Mouse (Mus musculus): ENCODE measurements around the gene Tax1bp1.

The Tax1bp1 gene

DNA sequence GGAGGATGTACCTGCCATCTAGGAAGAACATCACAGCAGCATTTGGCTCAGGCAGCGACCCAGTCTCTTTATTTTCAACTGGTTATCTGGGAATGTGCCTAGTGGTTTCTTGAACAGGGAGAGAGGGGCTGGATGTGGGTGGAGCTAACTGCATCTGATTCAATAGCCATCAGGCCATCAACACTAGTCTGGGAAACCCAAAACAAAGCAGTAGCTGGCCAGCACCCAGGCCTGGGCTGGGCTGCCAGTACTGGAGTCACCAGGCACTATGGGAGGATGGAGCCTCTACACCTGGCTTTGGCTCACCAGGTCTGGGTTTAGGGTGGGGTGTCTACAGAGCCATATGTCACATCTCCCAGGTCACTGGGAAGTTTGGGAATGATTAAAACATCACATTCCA lies 83.2 kb downstream of the Tax1bp1 start:
- no peak for DNase-seq (ENCODE audit: low spot score)

DNA sequence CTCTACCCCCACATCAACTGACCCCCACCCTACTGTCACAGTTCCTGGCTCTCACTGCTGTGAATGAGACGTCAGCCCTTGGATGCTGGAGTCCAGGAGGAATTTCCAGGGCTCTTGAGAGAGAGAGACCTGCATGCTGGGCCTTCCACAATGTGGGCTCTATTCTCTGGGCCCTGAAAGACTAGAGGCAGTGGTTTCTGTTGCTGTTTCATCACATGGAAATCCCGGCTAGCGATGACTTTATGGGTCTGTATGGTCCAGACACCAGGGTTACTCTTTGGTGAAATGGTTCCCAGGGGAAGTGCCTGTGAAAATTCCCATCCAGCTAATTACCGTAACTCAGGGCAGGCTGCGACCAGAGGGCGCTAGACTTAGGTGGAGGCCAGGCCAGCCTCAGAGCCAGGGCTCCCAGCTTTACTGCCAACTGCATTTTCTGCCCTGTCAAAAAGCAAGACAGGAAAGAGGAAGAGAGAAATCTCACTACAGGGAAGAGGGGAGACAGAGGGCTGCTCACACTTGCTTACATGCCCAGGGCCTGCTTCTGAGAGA lies 83.8 kb downstream of the Tax1bp1 start:
- DNase-seq (ENCODE audit: low spot score): no peak

DNA sequence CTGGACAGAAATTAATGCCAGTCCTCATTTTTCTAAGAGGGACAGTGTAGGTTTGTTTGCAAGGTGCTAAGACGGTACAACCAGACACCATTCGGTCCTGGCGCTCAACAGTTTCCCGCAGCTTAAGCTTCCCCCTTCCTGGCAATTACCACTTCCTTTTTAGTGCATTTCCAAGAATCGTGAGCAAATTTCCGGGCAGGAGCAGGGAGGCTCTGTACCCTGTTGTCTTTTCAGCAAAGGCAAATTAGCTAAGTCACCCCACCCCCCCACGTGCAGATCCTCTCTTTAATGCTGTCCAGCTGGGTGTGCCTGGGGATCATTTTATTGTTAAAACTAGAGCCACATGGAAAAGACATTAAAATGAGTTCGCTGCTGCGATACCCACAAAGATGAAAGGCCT lies 88.7 kb downstream of the Tax1bp1 start:
- DNase-seq (ENCODE audit: low spot score): no peak

DNA sequence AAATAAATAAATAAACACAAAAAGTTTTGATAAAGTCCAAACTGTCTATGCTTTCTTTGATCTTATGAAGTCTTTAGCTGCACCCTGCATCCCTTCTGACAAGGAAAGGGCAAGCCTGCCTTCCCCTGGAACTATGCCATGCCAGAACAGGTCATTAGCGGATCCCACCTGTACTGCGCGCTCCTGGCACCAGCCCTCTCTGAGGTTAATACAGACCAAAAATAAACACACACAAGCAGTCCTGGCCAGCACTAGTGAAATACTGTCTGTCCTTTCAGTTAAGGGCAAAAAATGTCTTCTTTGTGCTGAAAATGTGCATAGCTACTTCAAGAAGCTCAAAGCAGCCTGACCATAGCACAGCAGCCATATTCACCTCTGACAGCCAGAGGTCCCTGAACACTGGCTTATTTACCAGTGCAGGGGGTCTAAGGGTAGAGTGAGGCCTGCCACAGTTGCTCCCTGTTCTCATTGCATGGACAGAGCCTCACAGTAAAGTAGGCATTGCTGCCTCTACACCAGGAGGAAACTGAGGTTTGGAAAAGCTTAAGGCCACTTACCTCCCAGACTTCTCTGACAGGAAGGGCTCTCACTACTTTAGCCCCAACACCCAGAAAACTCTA lies 91.8 kb downstream of the Tax1bp1 start:
- DNase-seq (ENCODE audit: low spot score): no peak

Measured in layer of hippocampus, adult 9-10 months (tissue).